Mouse (Mus musculus): ENCODE data around the gene Insc.

Gene Insc

GRCm38 (mm10) chr7:114827360-114827759 is 83.9 kb downstream of the Insc start:
- no peak for DNase-seq (ENCODE audit: low read depth)

GRCm38 (mm10) chr7:114832257-114832940 is 88.9 kb downstream of the Insc start:
- DNase-seq (ENCODE audit: low read depth): no peak

GRCm38 (mm10) chr7:114834504-114834903 is 91.0 kb downstream of the Insc start:
- DNase-seq (ENCODE audit: low read depth): no peak

GRCm38 (mm10) chr7:114837268-114837667 is 93.8 kb downstream of the Insc start:
- DNase-seq (ENCODE audit: low read depth): no peak

GRCm38 (mm10) chr7:114840029-114840745 is 96.7 kb downstream of the Insc start:
- no peak for DNase-seq (ENCODE audit: low read depth)

- DNase-seq (ENCODE audit: low read depth): no peak
Observed at GRCm38 (mm10) chr7:114842644-114843211, 99.2 kb downstream of the Insc start.

GRCm38 (mm10) chr7:114847179-114847578 is 103.7 kb downstream of the Insc start:
- no peak for DNase-seq (ENCODE audit: low read depth)

- DNase-seq (ENCODE audit: low read depth): no peak
Observed at GRCm38 (mm10) chr7:114852387-114852786, 108.9 kb downstream of the Insc start.

GRCm38 (mm10) chr7:114854169-114854568 is 110.7 kb downstream of the Insc start:
- DNase-seq (ENCODE audit: low read depth): no peak

GRCm38 (mm10) chr7:114860858-114861523 is 117.5 kb downstream of the Insc start:
- DNase-seq (ENCODE audit: low read depth): no peak

- no peak for DNase-seq (ENCODE audit: low read depth)
Observed at GRCm38 (mm10) chr7:114873315-114874012, 130.0 kb downstream of the Insc start.

GRCm38 (mm10) chr7:114874032-114874441 is 130.5 kb downstream of the Insc start:
- DNase-seq (ENCODE audit: low read depth): no peak

- no peak for DNase-seq (ENCODE audit: low read depth)
Observed at GRCm38 (mm10) chr7:114874579-114874978, 131.1 kb downstream of the Insc start.

- no peak for DNase-seq (ENCODE audit: low read depth)
Observed at GRCm38 (mm10) chr7:114883602-114884001, 140.1 kb downstream of the Insc start.

GRCm38 (mm10) chr7:114886933-114887332 is 143.4 kb downstream of the Insc start:
- no peak for DNase-seq (ENCODE audit: low read depth)

- no peak for DNase-seq (ENCODE audit: low read depth)
Observed at GRCm38 (mm10) chr7:114890215-114890614, 146.7 kb downstream of the Insc start.

GRCm38 (mm10) chr7:114892618-114893257 is 149.2 kb downstream of the Insc start:
- DNase-seq (ENCODE audit: low read depth): no peak

GRCm38 (mm10) chr7:114893889-114894288 is 150.4 kb downstream of the Insc start:
- DNase-seq (ENCODE audit: low read depth): no peak

- DNase-seq (ENCODE audit: low read depth): no peak
Observed at GRCm38 (mm10) chr7:114896966-114897697, 153.6 kb downstream of the Insc start.

Measured in naive thymus-derived CD4-positive, alpha-beta T cell, adult 2 months (primary cell).